Comparison of ENCODE assay signal across 17 mouse cellular contexts in genomic region chr10:79849941-79850628, GRCm38 (mm10). TPM values are rescaled to one million over a fixed set of nuclear protein-coding genes. Genes with fewer than 3 reads are reported as not detected.
DNase-seq lines count a peak whose midpoint lies in the region; ATAC-seq and TF ChIP-seq lines count a peak whose summit lies in the region.
"Had no signal": no experiment of that assay in that cellular context is flagged by ENCODE, and none has a peak within 500 bp of the region (broad histone marks: within the 10 kb centered on the region; RNA-seq: fewer than 3 reads in every experiment).

No protein-coding gene starts in this region.

- H3K4me2 ChIP-seq in heart, embryonic 15.5 days: no peak overlapping the region
- H3K4me2 ChIP-seq in midbrain, embryonic 14.5 days (ENCODE audit: low read length): no peak overlapping the region
- H3K4me2 ChIP-seq in liver, postnatal 0 days (ENCODE audit: low read depth, low read length): no peak overlapping the region; the same call in 1 of the 2 replicates
- H3K4me2 ChIP-seq: hindbrain, embryonic 13.5 days; neural tube, embryonic 13.5 days had no signal

- H3K36me3 ChIP-seq in heart, embryonic 15.5 days: no peaks in the 10 kb centered on the region
- peaks cover 4% of the 10 kb centered on the region; the same call in 1 of the 2 replicates for H3K36me3 ChIP-seq in midbrain, embryonic 10.5 days
- no peaks in the 10 kb centered on the region for H3K36me3 ChIP-seq in midbrain, embryonic 14.5 days (ENCODE audit: control insufficient read depth, insufficient read depth, low read length)
- peaks cover 0 to 13% of the 10 kb centered on the region in 2 experiments; a peak in 1 of 4 replicates for H3K36me3 ChIP-seq in MEL (ENCODE audit: control insufficient read depth in 1 of 2, insufficient read depth in 2 of 2, low read length in 2 of 2)
- H3K36me3 ChIP-seq in liver, postnatal 0 days (replicated peaks; ENCODE audit: insufficient read depth, low read length): no peaks in the 10 kb centered on the region
- H3K36me3 ChIP-seq: hindbrain, embryonic 13.5 days; neural tube, embryonic 13.5 days had no signal

- no peak for TF ChIP-seq CTCF in MEL (IDR thresholded peaks at IDR 0.05 in 2 of 3, conservative IDR thresholded peaks at IDR 0.05 in 1 of 3; ENCODE audit: control insufficient read depth in 1 of 3, insufficient read depth in 1 of 3, low read depth in 2 of 3, low read length in 3 of 3, poor library complexity in 1 of 3, severe bottlenecking in 1 of 3)
- TF ChIP-seq CTCF in liver, postnatal 0 days (IDR thresholded peaks at IDR 0.05; ENCODE audit: low read depth): no peak

- 67% methylated on average over 8 of the region's 8 CpGs for WGBS in heart, embryonic 15.5 days
- WGBS in midbrain, embryonic 10.5 days: 89% methylated on average over 8 of the region's 8 CpGs
- 88% methylated on average over 8 of the region's 8 CpGs for WGBS in midbrain, embryonic 14.5 days
- 49% methylated on average over 8 of the region's 8 CpGs for WGBS in liver, postnatal 0 days (ENCODE audit: insufficient replicate concordance)

- intact Hi-C loops in heart, postnatal 10 days (cut with DNase I): no loop called here

- peak in 1 of 2 experiments; percentile 48; a peak in 1 of 4 replicates for TF ChIP-seq POLR2A in MEL (IDR thresholded peaks at IDR 0.05; ENCODE audit: control insufficient read depth in 1 of 2, insufficient read depth in 1 of 2, low read depth in 1 of 2, low read length in 2 of 2, poor library complexity in 1 of 2)

- no peak for TF ChIP-seq RAD21 in MEL (IDR thresholded peaks at IDR 0.05; ENCODE audit: low read depth, low read length)

- no peak overlapping the region for H3K4me3 ChIP-seq in heart, embryonic 15.5 days
- H3K4me3 ChIP-seq in midbrain, embryonic 10.5 days: no peak overlapping the region
- no peak overlapping the region for H3K4me3 ChIP-seq in midbrain, embryonic 14.5 days (replicated peaks; ENCODE audit: low read depth, low read length)
- no peak overlapping the region for H3K4me3 ChIP-seq in MEL (ENCODE audit: control insufficient read depth in 1 of 2, insufficient read depth in 1 of 2, low read depth in 2 of 2, low read length in 2 of 2)
- no peak overlapping the region for H3K4me3 ChIP-seq in liver, postnatal 0 days (ENCODE audit: low read depth, low read length)
- H3K4me3 ChIP-seq: hindbrain, embryonic 13.5 days; neural tube, embryonic 13.5 days had no signal

- no peaks in the 10 kb centered on the region for H3K27me3 ChIP-seq in heart, embryonic 15.5 days
- H3K27me3 ChIP-seq in midbrain, embryonic 10.5 days (ENCODE audit: low read depth, poor library complexity, severe bottlenecking): no peaks in the 10 kb centered on the region
- H3K27me3 ChIP-seq in midbrain, embryonic 14.5 days (ENCODE audit: control insufficient read depth, insufficient read depth, low read length): no peaks in the 10 kb centered on the region
- no peaks in the 10 kb centered on the region for H3K27me3 ChIP-seq in MEL (ENCODE audit: control insufficient read depth in 1 of 2, insufficient read depth in 2 of 2, low read length in 2 of 2)
- no peaks in the 10 kb centered on the region for H3K27me3 ChIP-seq in liver, postnatal 0 days (ENCODE audit: insufficient read depth, low read length)
- H3K27me3 ChIP-seq: hindbrain, embryonic 13.5 days; neural tube, embryonic 13.5 days had no signal

- peaks cover 23% of the 10 kb centered on the region for H3K79me2 ChIP-seq in MEL (ENCODE audit: control insufficient read depth, insufficient read depth, low read length, poor library complexity)

- no peak for DNase-seq in heart, postnatal 10 days
- no peak for DNase-seq in midbrain, embryonic 10.5 days (ENCODE audit: low spot score)
- no peak for DNase-seq in midbrain, embryonic 14.5 days
- peak; percentile 64 for DNase-seq in MEL (ENCODE audit: low read depth, low spot score)
- DNase-seq in thymus, postnatal 0 days (ENCODE audit: low spot score): peak; percentile 61
- no peak for DNase-seq in layer of hippocampus, postnatal 25 days (ENCODE audit: extremely low spot score in 1 of 2, low spot score in 1 of 2)
- no peak for DNase-seq in liver, postnatal 0 days
- DNase-seq: cerebellum, adult 11 months; gastrocnemius, postnatal 25 days; layer of hippocampus, postnatal 36 days; right cerebral cortex, adult 18-20 months had no signal

- H3K4me1 ChIP-seq in heart, embryonic 15.5 days (replicated peaks): peaks cover 27% of the 10 kb centered on the region
- H3K4me1 ChIP-seq in midbrain, embryonic 10.5 days: peaks cover 43% of the 10 kb centered on the region
- H3K4me1 ChIP-seq in midbrain, embryonic 14.5 days (ENCODE audit: control insufficient read depth, insufficient read depth, low read length): peaks cover 26% of the 10 kb centered on the region
- H3K4me1 ChIP-seq in MEL (ENCODE audit: control insufficient read depth in 1 of 2, insufficient read depth in 2 of 2, low read length in 2 of 2): peaks cover 3 to 25% of the 10 kb centered on the region in 2 experiments
- H3K4me1 ChIP-seq in liver, postnatal 0 days (ENCODE audit: insufficient read depth): peaks cover 26% of the 10 kb centered on the region

- no peaks in the 10 kb centered on the region for H3K9me3 ChIP-seq in heart, embryonic 15.5 days (replicated peaks)
- no peaks in the 10 kb centered on the region for H3K9me3 ChIP-seq in midbrain, embryonic 10.5 days (replicated peaks)
- no peaks in the 10 kb centered on the region for H3K9me3 ChIP-seq in midbrain, embryonic 14.5 days (ENCODE audit: control insufficient read depth, low read length)
- H3K9me3 ChIP-seq in MEL (replicated peaks; ENCODE audit: insufficient read depth, low read length): no peaks in the 10 kb centered on the region
- H3K9me3 ChIP-seq in liver, postnatal 0 days (ENCODE audit: low read length): no peaks in the 10 kb centered on the region
- H3K9me3 ChIP-seq: hindbrain, embryonic 13.5 days; neural tube, embryonic 13.5 days had no signal

- no peak for ATAC-seq in heart, embryonic 15.5 days (replicated peaks; ENCODE audit: insufficient number of reproducible peaks, insufficient read depth, low FRiP score, low read depth)
- no peak for ATAC-seq in midbrain, embryonic 14.5 days (ENCODE audit: low FRiP score, low TSS enrichment)
- no peak for ATAC-seq in liver, postnatal 0 days
- ATAC-seq: forebrain, embryonic 16.5 days had no signal

- no peak for TF ChIP-seq EP300 in MEL (IDR thresholded peaks at IDR 0.05; ENCODE audit: low read depth in 1 of 2, low read length in 2 of 2)
- TF ChIP-seq EP300 in liver, postnatal 0 days (IDR thresholded peaks at IDR 0.05; ENCODE audit: low read depth): no peak

- peak overlapping the region; percentile 28; the same call in 1 of the 2 replicates for H3K27ac ChIP-seq in heart, embryonic 15.5 days
- H3K27ac ChIP-seq in midbrain, embryonic 10.5 days (replicated peaks): 0 out of 2 replicates have a peak overlapping the region, but pooled peaks have one; percentile 46
- H3K27ac ChIP-seq in midbrain, embryonic 14.5 days (replicated peaks; ENCODE audit: low read depth, low read length): no peak overlapping the region
- H3K27ac ChIP-seq in MEL (ENCODE audit: control insufficient read depth, low read depth, low read length): 0 out of 2 replicates have a peak overlapping the region, but pooled peaks have one; percentile 4
- H3K27ac ChIP-seq in liver, postnatal 0 days (ENCODE audit: low read depth): no peak overlapping the region
- H3K27ac ChIP-seq: hindbrain, embryonic 13.5 days; kidney, postnatal 0 days; neural tube, embryonic 13.5 days had no signal

- no peak overlapping the region for H3K9ac ChIP-seq in heart, embryonic 15.5 days
- H3K9ac ChIP-seq in midbrain, embryonic 14.5 days (replicated peaks; ENCODE audit: low read length): no peak overlapping the region
- H3K9ac ChIP-seq in MEL (ENCODE audit: control insufficient read depth, low read depth, low read length, poor library complexity, severe bottlenecking): peak overlapping the region; percentile 7; the same call in 1 of the 2 replicates
- H3K9ac ChIP-seq in liver, postnatal 0 days (replicated peaks): no peak overlapping the region
- H3K9ac ChIP-seq: hindbrain, embryonic 13.5 days; neural tube, embryonic 13.5 days had no signal

RNA-seq across cellular contexts. Expression of gene Ptbp1, which starts 4.1 kb away (rescaled TPM):
- 89.6 and 162 TPM in 2 replicates for polyA plus RNA-seq in heart, embryonic 15.5 days (2015; fragmentation: Nextera tagmentation; extraction: Ambion mirVana)
- 100 to 1,000 TPM; 144 to 145 TPM for total RNA-seq in heart, postnatal 10 days (2021)
- polyA plus RNA-seq in midbrain, embryonic 10.5 days (2016; fragmentation: Nextera tagmentation; extraction: Ambion mirVana): 296 and 334 TPM in 2 replicates
- 47.5 and 74.0 TPM in 2 replicates for polyA plus RNA-seq in midbrain, embryonic 14.5 days (2014; fragmentation: Nextera tagmentation; extraction: Ambion mirVana)
- total RNA-seq in MEL (2012; rRNA removed): 301 and 316 TPM in 2 replicates
- 100 to 1,000 TPM; 329 to 837 TPM for polyA plus RNA-seq in MEL (2012; ENCODE audit: insufficient read depth in 1 of 2, insufficient read length in 2 of 2, low read depth in 1 of 2, low replicate concordance in 2 of 2, missing spikeins in 1 of 2)
- 217 and 246 TPM in 2 replicates for polyA plus RNA-seq in thymus, postnatal 0 days (2015; fragmentation: Nextera tagmentation; extraction: Ambion mirVana)
- total RNA-seq in layer of hippocampus, postnatal 25 days (2021): 10 to 100 TPM; 44.0 to 66.0 TPM
- 55.4 and 59.1 TPM in 2 replicates for polyA plus RNA-seq in liver, postnatal 0 days (2015; fragmentation: Nextera tagmentation; extraction: Ambion mirVana)

RNA-seq across cellular contexts. Expression of gene Prtn3, which starts 24.2 kb away (rescaled TPM):
- polyA plus RNA-seq in heart, embryonic 15.5 days (2015; fragmentation: Nextera tagmentation; extraction: Ambion mirVana): 1.1 and 3.0 TPM in 2 replicates
- under 1 TPM in 1 of 2 experiments, not detected in 1; 0.55 TPM for total RNA-seq in heart, postnatal 10 days (2021)
- 8.0 and 13.5 TPM in 2 replicates for polyA plus RNA-seq in midbrain, embryonic 10.5 days (2016; fragmentation: Nextera tagmentation; extraction: Ambion mirVana)
- polyA plus RNA-seq in midbrain, embryonic 14.5 days (2014; fragmentation: Nextera tagmentation; extraction: Ambion mirVana): 14.9 and 16.7 TPM in 2 replicates
- 9.1 and 11.2 TPM in 2 replicates for total RNA-seq in MEL (2012; rRNA removed)
- 10 to 100 TPM in 1 of 2 experiments, not detected in 1; 31.5 TPM for polyA plus RNA-seq in MEL (2012; ENCODE audit: insufficient read depth in 1 of 2, insufficient read length in 2 of 2, low read depth in 1 of 2, low replicate concordance in 2 of 2, missing spikeins in 1 of 2)
- 1.7 TPM in 2 replicates for polyA plus RNA-seq in thymus, postnatal 0 days (2015; fragmentation: Nextera tagmentation; extraction: Ambion mirVana)
- 1 to 10 TPM; 1.1 to 1.4 TPM for total RNA-seq in layer of hippocampus, postnatal 25 days (2021)
- 123 and 127 TPM in 2 replicates for polyA plus RNA-seq in liver, postnatal 0 days (2015; fragmentation: Nextera tagmentation; extraction: Ambion mirVana)

RNA-seq across cellular contexts. Expression of gene Plppr3, which starts 24.3 kb away (rescaled TPM):
- 8.6 and 15.3 TPM in 2 replicates for polyA plus RNA-seq in heart, embryonic 15.5 days (2015; fragmentation: Nextera tagmentation; extraction: Ambion mirVana)
- total RNA-seq in heart, postnatal 10 days (2021): under 1 TPM; 0.53 to 0.89 TPM
- polyA plus RNA-seq in midbrain, embryonic 10.5 days (2016; fragmentation: Nextera tagmentation; extraction: Ambion mirVana): 110 and 169 TPM in 2 replicates
- 342 and 375 TPM in 2 replicates for polyA plus RNA-seq in midbrain, embryonic 14.5 days (2014; fragmentation: Nextera tagmentation; extraction: Ambion mirVana)
- 0.56 and 0.85 TPM in 2 replicates for total RNA-seq in MEL (2012; rRNA removed)
- 1 to 10 TPM in 1 of 2 experiments, not detected in 1; 6.2 TPM for polyA plus RNA-seq in MEL (2012; ENCODE audit: insufficient read depth in 1 of 2, insufficient read length in 2 of 2, low read depth in 1 of 2, low replicate concordance in 2 of 2, missing spikeins in 1 of 2)
- polyA plus RNA-seq in thymus, postnatal 0 days (2015; fragmentation: Nextera tagmentation; extraction: Ambion mirVana): 3.3 and 3.4 TPM in 2 replicates
- total RNA-seq in layer of hippocampus, postnatal 25 days (2021): 10 to 100 TPM; 32.4 to 34.4 TPM
- polyA plus RNA-seq in liver, postnatal 0 days (2015; fragmentation: Nextera tagmentation; extraction: Ambion mirVana): 2.9 and 4.9 TPM in 2 replicates

RNA-seq across cellular contexts. Expression of gene Misp, which starts 29.3 kb away (rescaled TPM):
- 0.81 and 1.3 TPM in 2 replicates for polyA plus RNA-seq in heart, embryonic 15.5 days (2015; fragmentation: Nextera tagmentation; extraction: Ambion mirVana)
- total RNA-seq in heart, postnatal 10 days (2021): under 1 TPM; 0.22 to 0.30 TPM
- 0.46 and 0.67 TPM in 2 replicates for polyA plus RNA-seq in midbrain, embryonic 10.5 days (2016; fragmentation: Nextera tagmentation; extraction: Ambion mirVana)
- 0.45 and 1.5 TPM in 2 replicates for polyA plus RNA-seq in midbrain, embryonic 14.5 days (2014; fragmentation: Nextera tagmentation; extraction: Ambion mirVana)
- total RNA-seq in MEL (2012; rRNA removed): not detected in 2 replicates
- polyA plus RNA-seq in MEL (2012; ENCODE audit: insufficient read depth in 1 of 2, insufficient read length in 2 of 2, low read depth in 1 of 2, low replicate concordance in 2 of 2, missing spikeins in 1 of 2): not detected
- 7.5 and 10.5 TPM in 2 replicates for polyA plus RNA-seq in thymus, postnatal 0 days (2015; fragmentation: Nextera tagmentation; extraction: Ambion mirVana)
- total RNA-seq in layer of hippocampus, postnatal 25 days (2021): under 1 TPM; 0.66 to 0.89 TPM
- polyA plus RNA-seq in liver, postnatal 0 days (2015; fragmentation: Nextera tagmentation; extraction: Ambion mirVana): 1.00 and 1.3 TPM in 2 replicates
- total RNA-seq: megakaryocyte-erythroid progenitor cell, adult 5-6 weeks had no signal

RNA-seq across cellular contexts. Expression of gene Elane, which starts 36.0 kb away (rescaled TPM):
- polyA plus RNA-seq in heart, embryonic 15.5 days (2015; fragmentation: Nextera tagmentation; extraction: Ambion mirVana): 0.25 and 2.0 TPM in 2 replicates
- total RNA-seq in heart, postnatal 10 days (2021): not detected
- 0.16 and 0.46 TPM in 2 replicates for polyA plus RNA-seq in midbrain, embryonic 10.5 days (2016; fragmentation: Nextera tagmentation; extraction: Ambion mirVana)
- not detected in 2 replicates for polyA plus RNA-seq in midbrain, embryonic 14.5 days (2014; fragmentation: Nextera tagmentation; extraction: Ambion mirVana)
- not detected in 2 replicates for total RNA-seq in MEL (2012; rRNA removed)
- under 1 TPM in 1 of 2 experiments, not detected in 1; 0.07 TPM for polyA plus RNA-seq in MEL (2012; ENCODE audit: insufficient read depth in 1 of 2, insufficient read length in 2 of 2, low read depth in 1 of 2, low replicate concordance in 2 of 2, missing spikeins in 1 of 2)
- 0.30 and 0.74 TPM in 2 replicates for polyA plus RNA-seq in thymus, postnatal 0 days (2015; fragmentation: Nextera tagmentation; extraction: Ambion mirVana)
- total RNA-seq in layer of hippocampus, postnatal 25 days (2021): not detected
- polyA plus RNA-seq in liver, postnatal 0 days (2015; fragmentation: Nextera tagmentation; extraction: Ambion mirVana): 180 and 207 TPM in 2 replicates
- total RNA-seq: gastrocnemius, postnatal 25 days; layer of hippocampus, postnatal 36 days had no signal
- polyA plus RNA-seq: forebrain, embryonic 16.5 days; kidney, postnatal 0 days had no signal

Comparison
In these comparisons a context has a peak if more than half of its experiments do, and no peak if none do; other contexts are left out.
1. H3K27ac ChIP-seq: peak in heart, embryonic 15.5 days (single experiment), midbrain, embryonic 10.5 days (single experiment) and MEL (single experiment); none in midbrain, embryonic 14.5 days (single experiment) and liver, postnatal 0 days (single experiment).
2. DNase-seq: peak in MEL (single experiment) and thymus, postnatal 0 days (single experiment); none in heart, postnatal 10 days (0 of 2), midbrain, embryonic 10.5 days (single experiment), midbrain, embryonic 14.5 days (single experiment), layer of hippocampus, postnatal 25 days (0 of 2) and liver, postnatal 0 days (single experiment).